Mouse (Mus musculus) brain, embryonic 14.5 days (tissue): ENCODE data around the gene Trpm5.

Experiments used
- CTCF ChIP-seq: fragments of 200-500 bp; IDR thresholded peaks from 2 replicates; pipeline ENCODE4 v1.5.1; 2012; ENCODE audit warnings: inconsistent platforms, mild to moderate bottlenecking, moderate library complexity, borderline replicate concordance; ENCODE audit not compliant: insufficient read depth, insufficient read length; ENCODE audit errors: extremely low read depth
- POLR2A ChIP-seq: fragments of 200-500 bp; IDR thresholded peaks from 2 replicates; pipeline ENCODE4 v1.6.1; 2012; ENCODE audit warnings: mild to moderate bottlenecking, inconsistent platforms, borderline replicate concordance; ENCODE audit not compliant: poor library complexity, insufficient read depth, insufficient read length, severe bottlenecking; ENCODE audit errors: extremely low read depth

- TF ChIP-seq CTCF (no peak), POLR2A (no peak)
These were observed 10.9 kb upstream of the Trpm5 start for GRCm38 (mm10) chr7:143105258-143105897.
